21 mouse cellular contexts compared by ENCODE assay signal in the genomic region with DNA sequence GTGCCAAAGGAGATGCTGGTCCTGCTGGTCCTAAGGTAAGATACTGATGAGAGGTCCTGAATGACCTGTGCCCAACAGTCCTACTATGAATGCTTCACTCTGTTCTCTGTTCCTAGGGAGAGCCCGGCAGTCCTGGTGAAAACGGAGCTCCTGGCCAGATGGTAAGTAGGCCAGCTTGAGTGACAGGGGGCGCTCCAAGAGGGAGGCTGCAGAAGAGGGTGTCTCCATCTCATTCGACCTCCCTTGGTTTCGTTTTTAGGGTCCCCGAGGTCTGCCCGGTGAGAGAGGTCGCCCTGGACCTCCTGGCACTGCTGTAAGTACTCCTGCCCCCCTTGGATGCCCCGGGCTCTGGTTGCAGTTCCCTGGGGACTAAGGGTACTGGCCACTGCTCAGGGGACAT. TPM values are rescaled to one million over a fixed set of nuclear protein-coding genes. Genes with fewer than 3 reads are reported as not detected.
DNase-seq lines count a peak whose midpoint lies in the region; ATAC-seq and TF ChIP-seq lines count a peak whose summit lies in the region.
"Had no signal": no experiment of that assay in that cellular context is flagged by ENCODE, and none has a peak within 500 bp of the region (broad histone marks: within the 10 kb centered on the region; RNA-seq: fewer than 3 reads in every experiment).

No protein-coding gene starts in this region.

- no peaks in the 10 kb centered on the region for H3K9me3 ChIP-seq in heart, postnatal 0 days (replicated peaks; ENCODE audit: control insufficient read depth, low read length)
- H3K9me3 ChIP-seq in lung, embryonic 15.5 days, result no peaks in the 10 kb centered on the region
- no peaks in the 10 kb centered on the region for H3K9me3 ChIP-seq in embryonic facial prominence, embryonic 15.5 days (replicated peaks)
- no peaks in the 10 kb centered on the region for H3K9me3 ChIP-seq in stomach, embryonic 15.5 days
- H3K9me3 ChIP-seq: neural tube, embryonic 15.5 days had no signal

- H3K27ac ChIP-seq in heart, postnatal 0 days (ENCODE audit: low read depth), result peak overlapping the region; percentile 36; the same call in 1 of the 2 replicates
- 0 out of 2 replicates have a peak overlapping the region, but pooled peaks have one; percentile 25 for H3K27ac ChIP-seq in lung, embryonic 15.5 days
- peak overlapping the region; percentile 98 for H3K27ac ChIP-seq in embryonic facial prominence, embryonic 15.5 days (replicated peaks)
- peak overlapping the region; percentile 75 for H3K27ac ChIP-seq in stomach, embryonic 15.5 days
- H3K27ac ChIP-seq: neural tube, embryonic 15.5 days had no signal

- H3K4me2 ChIP-seq in heart, postnatal 0 days (ENCODE audit: low read depth, low read length), result no peak overlapping the region
- no peak overlapping the region for H3K4me2 ChIP-seq in lung, embryonic 15.5 days
- peak overlapping the region; percentile 64 for H3K4me2 ChIP-seq in embryonic facial prominence, embryonic 15.5 days (replicated peaks)
- peak overlapping the region; percentile 24 for H3K4me2 ChIP-seq in stomach, embryonic 15.5 days

- DNase-seq in heart, postnatal 0 days (ENCODE audit: low spot score), result no peak
- no peak for DNase-seq in heart, adult 9 months (ENCODE audit: low spot score in 2 of 2)
- DNase-seq in lung, postnatal 10 days, result no peak
- no peak for DNase-seq in urinary bladder, postnatal 14 days (ENCODE audit: low spot score)
- no peak for DNase-seq in adrenal gland, adult (ENCODE audit: inconsistent age in 2 of 2, low spot score in 1 of 2)
- DNase-seq: cerebellum, adult 11 months; cerebellum, postnatal 36 days; forebrain, postnatal 0 days; gastrocnemius, postnatal 25 days; spleen, adult 18-20 months had no signal

- H3K9ac ChIP-seq in heart, postnatal 0 days (replicated peaks; ENCODE audit: low read depth, low read length), result no peak overlapping the region
- no peak overlapping the region for H3K9ac ChIP-seq in lung, embryonic 15.5 days
- 0 out of 2 replicates have a peak overlapping the region, but pooled peaks have one; percentile 15 for H3K9ac ChIP-seq in embryonic facial prominence, embryonic 15.5 days
- H3K9ac ChIP-seq in stomach, embryonic 15.5 days, result no peak overlapping the region
- H3K9ac ChIP-seq: forebrain, postnatal 0 days; neural tube, embryonic 15.5 days had no signal

- WGBS in heart, postnatal 0 days, result 32% methylated on average over 9 of the region's 9 CpGs
- 37% methylated on average over 9 of the region's 9 CpGs for WGBS in lung, embryonic 15.5 days
- 52% methylated on average over 9 of the region's 9 CpGs for WGBS in embryonic facial prominence, embryonic 15.5 days
- 44% methylated on average over 9 of the region's 9 CpGs for WGBS in stomach, embryonic 15.5 days

- TF ChIP-seq CTCF in heart, postnatal 0 days (IDR thresholded peaks at IDR 0.05; ENCODE audit: low read depth), result no peak

- H3K27me3 ChIP-seq in heart, postnatal 0 days (ENCODE audit: control insufficient read depth, insufficient read depth, low read length), result peaks cover 32% of the 10 kb centered on the region
- H3K27me3 ChIP-seq in lung, embryonic 15.5 days, result peaks cover 9% of the 10 kb centered on the region; the same call in 1 of the 2 replicates
- peaks cover 3% of the 10 kb centered on the region; the same call in 1 of the 2 replicates for H3K27me3 ChIP-seq in embryonic facial prominence, embryonic 15.5 days
- H3K27me3 ChIP-seq in stomach, embryonic 15.5 days (replicated peaks), result no peaks in the 10 kb centered on the region

- no peak for ATAC-seq in heart, postnatal 0 days (ENCODE audit: insufficient read depth, low read depth)
- ATAC-seq in lung, embryonic 15.5 days (ENCODE audit: borderline replicate concordance, extremely low read depth, low FRiP score, low TSS enrichment), result no peak
- ATAC-seq in embryonic facial prominence, embryonic 15.5 days (ENCODE audit: insufficient number of reproducible peaks, low FRiP score, low TSS enrichment, low read depth), result 0 out of 2 replicates have a peak, but pooled peaks have one; percentile 1
- ATAC-seq in stomach, embryonic 15.5 days (ENCODE audit: insufficient read depth, low FRiP score, low read depth), result no peak
- ATAC-seq: forebrain, postnatal 0 days had no signal

- peaks cover 4% of the 10 kb centered on the region; the same call in 1 of the 2 replicates for H3K4me1 ChIP-seq in heart, postnatal 0 days (ENCODE audit: control insufficient read depth, insufficient read depth)
- peaks cover 20% of the 10 kb centered on the region for H3K4me1 ChIP-seq in lung, embryonic 15.5 days
- peaks cover 79% of the 10 kb centered on the region for H3K4me1 ChIP-seq in embryonic facial prominence, embryonic 15.5 days
- peaks cover 19% of the 10 kb centered on the region for H3K4me1 ChIP-seq in stomach, embryonic 15.5 days

- no peak for TF ChIP-seq EP300 in heart, postnatal 0 days (IDR thresholded peaks at IDR 0.05; ENCODE audit: low read depth)

- H3K36me3 ChIP-seq in heart, postnatal 0 days (replicated peaks; ENCODE audit: control insufficient read depth, insufficient read depth, low read length), result no peaks in the 10 kb centered on the region
- H3K36me3 ChIP-seq in lung, embryonic 15.5 days, result peaks cover 62% of the 10 kb centered on the region
- H3K36me3 ChIP-seq in embryonic facial prominence, embryonic 15.5 days, result peaks cover 66% of the 10 kb centered on the region
- H3K36me3 ChIP-seq in stomach, embryonic 15.5 days, result peaks cover 52% of the 10 kb centered on the region
- H3K36me3 ChIP-seq: neural tube, embryonic 15.5 days had no signal

- no peak overlapping the region for H3K4me3 ChIP-seq in heart, postnatal 0 days (ENCODE audit: low read depth, low read length)
- no peak overlapping the region for H3K4me3 ChIP-seq in lung, embryonic 15.5 days
- H3K4me3 ChIP-seq in embryonic facial prominence, embryonic 15.5 days (replicated peaks), result peak overlapping the region; percentile 6; the same call in 1 of the 2 replicates
- H3K4me3 ChIP-seq in stomach, embryonic 15.5 days (replicated peaks), result peak overlapping the region; percentile 3
- H3K4me3 ChIP-seq: erythroblast, embryonic 14.5 days; neural tube, embryonic 15.5 days had no signal

RNA-seq across cellular contexts. Expression of gene Col1a1, which starts 5.1 kb away (rescaled TPM):
- total RNA-seq in heart, postnatal 0 days (2014; rRNA removed; ENCODE audit: low replicate concordance), result 263 and 322 TPM in 2 replicates
- 334 and 345 TPM in 2 replicates for polyA plus RNA-seq in heart, postnatal 0 days (2015; fragmentation: Nextera tagmentation; extraction: Ambion mirVana)
- polyA plus RNA-seq in lung, embryonic 15.5 days (2015; fragmentation: Nextera tagmentation; extraction: Ambion mirVana), result 1,191 and 1,256 TPM in 2 replicates
- polyA plus RNA-seq in embryonic facial prominence, embryonic 15.5 days (2015; fragmentation: Nextera tagmentation; extraction: Ambion mirVana), result 4,177 and 4,242 TPM in 2 replicates
- 1,375 and 1,459 TPM in 2 replicates for polyA plus RNA-seq in stomach, embryonic 15.5 days (2015; fragmentation: Nextera tagmentation; extraction: Ambion mirVana)
- total RNA-seq: megakaryocyte progenitor cell, adult 5-6 weeks had no signal

RNA-seq across cellular contexts. Expression of gene Hils1, which starts 26.3 kb away (rescaled TPM):
- not detected in 2 replicates for total RNA-seq in heart, postnatal 0 days (2014; rRNA removed; ENCODE audit: low replicate concordance)
- polyA plus RNA-seq in heart, postnatal 0 days (2015; fragmentation: Nextera tagmentation; extraction: Ambion mirVana), result 0.27 TPM in 1 of 2 replicates, not detected in the other
- polyA plus RNA-seq in lung, embryonic 15.5 days (2015; fragmentation: Nextera tagmentation; extraction: Ambion mirVana), result not detected in 2 replicates
- polyA plus RNA-seq in embryonic facial prominence, embryonic 15.5 days (2015; fragmentation: Nextera tagmentation; extraction: Ambion mirVana), result 0.25 TPM in 1 of 2 replicates, not detected in the other
- not detected in 2 replicates for polyA plus RNA-seq in stomach, embryonic 15.5 days (2015; fragmentation: Nextera tagmentation; extraction: Ambion mirVana)
- total RNA-seq: forebrain, postnatal 0 days; gastrocnemius, postnatal 25 days; heart, postnatal 25 days; left cerebral cortex, adult 8-10 months; megakaryocyte progenitor cell, adult 5-6 weeks; midbrain, postnatal 0 days had no signal
- polyA plus RNA-seq: erythroblast, embryonic 14.5 days; forebrain, postnatal 0 days; large intestine, adult 2 months; liver, embryonic 16.5 days; midbrain, postnatal 0 days; neural tube, embryonic 15.5 days had no signal

RNA-seq across cellular contexts. Expression of gene Sgca, which starts 35.0 kb away (rescaled TPM):
- 47.5 and 313 TPM in 2 replicates for total RNA-seq in heart, postnatal 0 days (2014; rRNA removed; ENCODE audit: low replicate concordance)
- 62.2 and 62.4 TPM in 2 replicates for polyA plus RNA-seq in heart, postnatal 0 days (2015; fragmentation: Nextera tagmentation; extraction: Ambion mirVana)
- polyA plus RNA-seq in lung, embryonic 15.5 days (2015; fragmentation: Nextera tagmentation; extraction: Ambion mirVana), result 0.69 and 0.96 TPM in 2 replicates
- 11.7 and 14.6 TPM in 2 replicates for polyA plus RNA-seq in embryonic facial prominence, embryonic 15.5 days (2015; fragmentation: Nextera tagmentation; extraction: Ambion mirVana)
- 0.17 and 0.27 TPM in 2 replicates for polyA plus RNA-seq in stomach, embryonic 15.5 days (2015; fragmentation: Nextera tagmentation; extraction: Ambion mirVana)
- total RNA-seq: forebrain, postnatal 0 days; megakaryocyte progenitor cell, adult 5-6 weeks; midbrain, postnatal 0 days had no signal
- polyA plus RNA-seq: erythroblast, embryonic 14.5 days had no signal

RNA-seq across cellular contexts. Expression of gene Ppp1r9b, which starts 49.7 kb away (rescaled TPM):
- 27.6 and 38.6 TPM in 2 replicates for total RNA-seq in heart, postnatal 0 days (2014; rRNA removed; ENCODE audit: low replicate concordance)
- 4.5 and 4.7 TPM in 2 replicates for polyA plus RNA-seq in heart, postnatal 0 days (2015; fragmentation: Nextera tagmentation; extraction: Ambion mirVana)
- polyA plus RNA-seq in lung, embryonic 15.5 days (2015; fragmentation: Nextera tagmentation; extraction: Ambion mirVana), result 8.8 and 9.3 TPM in 2 replicates
- polyA plus RNA-seq in embryonic facial prominence, embryonic 15.5 days (2015; fragmentation: Nextera tagmentation; extraction: Ambion mirVana), result 11.0 and 12.8 TPM in 2 replicates
- polyA plus RNA-seq in stomach, embryonic 15.5 days (2015; fragmentation: Nextera tagmentation; extraction: Ambion mirVana), result 10.3 TPM in 2 replicates

Comparison
In these comparisons a context has a peak if more than half of its experiments do, and no peak if none do; other contexts are left out.
1. H3K27ac ChIP-seq: peak in every context shown above with its lines; median percentile 98 in embryonic facial prominence, embryonic 15.5 days; 75 in stomach, embryonic 15.5 days; 36 in heart, postnatal 0 days; 25 in lung, embryonic 15.5 days.
2. H3K4me2 ChIP-seq: peak in embryonic facial prominence, embryonic 15.5 days (single experiment) and stomach, embryonic 15.5 days (single experiment); none in heart, postnatal 0 days (single experiment) and lung, embryonic 15.5 days (single experiment).
3. H3K4me3 ChIP-seq: peak in embryonic facial prominence, embryonic 15.5 days (single experiment) and stomach, embryonic 15.5 days (single experiment); none in heart, postnatal 0 days (single experiment) and lung, embryonic 15.5 days (single experiment).